Mouse (Mus musculus): ENCODE data around the gene Cers2.
A peak's percentile ranks its signal among the peaks of the same experiment; 100 is the strongest.

- TF ChIP-seq MAZ (IDR thresholded peaks at IDR 0.05; ENCODE audit: low read depth, low read length) (no peak), POLR2A (IDR thresholded peaks at IDR 0.05; ENCODE audit: control insufficient read depth in 1 of 2, insufficient read depth in 1 of 2, low read depth in 1 of 2, low read length in 2 of 2, poor library complexity in 1 of 2) (peak in 1 of 2 experiments; percentile 38; a peak in 2 of 4 replicates), ZNF384 (IDR thresholded peaks at IDR 0.05; ENCODE audit: low read depth, low read length) (no peak), ELF1 (IDR thresholded peaks at IDR 0.05; ENCODE audit: low read depth, low read length) (no peak), POLR2AphosphoS2 (IDR thresholded peaks at IDR 0.05; ENCODE audit: low read length) (no peak), TBP (IDR thresholded peaks at IDR 0.05; ENCODE audit: low read depth, low read length) (no peak), TAL1 (IDR thresholded peaks at IDR 0.05; ENCODE audit: low read length) (no peak), KAT2A (conservative IDR thresholded peaks at IDR 0.05; ENCODE audit: low read depth, low read length) (no peak), MYC (IDR thresholded peaks at IDR 0.05; ENCODE audit: low read depth, low read length) (no peak), ZC3H11A (IDR thresholded peaks at IDR 0.05; ENCODE audit: low read depth, low read length) (no peak), E2F4 (IDR thresholded peaks at IDR 0.05; ENCODE audit: borderline replicate concordance, low read depth, low read length) (no peak)
Observed at GRCm38 (mm10) chr3:95293537-95293936, 21.1 kb upstream of the Cers2 start.
